Mouse (Mus musculus) MEL (cell line): ENCODE measurements around the gene Pllp. TPM values are rescaled to one million over a fixed set of nuclear protein-coding genes. Genes with fewer than 3 reads are reported as not detected.
A peak's percentile ranks its signal among the peaks of the same experiment; 100 is the strongest.

Experiments
- DNase-seq: peaks from one replicate; pipeline ENCODE4 v3.0.0; 2011; ENCODE audit warnings: low read depth, low spot score
- H3K27ac ChIP-seq: 2 replicates; pipeline ENCODE4 v1.5.1; 2012; ENCODE audit warnings: low read depth, mild to moderate bottlenecking, control low read depth, low read length, moderate library complexity; ENCODE audit not compliant: control insufficient read depth
- H3K27me3 ChIP-seq, 2 experiments: fragments of 150-350 bp in 1 of 2; sonication (generic) in 1 of 2; 2 replicates each; pipeline ENCODE4 v1.6.1; 2012; ENCODE audit warnings: low read length in 2 of 2, mild to moderate bottlenecking in 2 of 2, improper control_type of control experiment in 1 of 2, moderate library complexity in 1 of 2; ENCODE audit not compliant: insufficient read depth in 2 of 2, control insufficient read depth in 1 of 2
- H3K36me3 ChIP-seq, 2 experiments: 2 replicates each; pipeline ENCODE4 v1.6.1; 2012 to 2014; ENCODE audit warnings: low read length in 2 of 2, improper control_type of control experiment in 1 of 2, inconsistent platforms in 1 of 2, mild to moderate bottlenecking in 1 of 2; ENCODE audit not compliant: insufficient read depth in 2 of 2, control insufficient read depth in 1 of 2
- H3K4me1 ChIP-seq, 2 experiments: fragments of 150-350 bp in 1 of 2; sonication (generic) in 1 of 2; 2 replicates each; pipeline ENCODE4 v1.6.1; 2012; ENCODE audit warnings: low read length in 2 of 2, improper control_type of control experiment in 1 of 2, mild to moderate bottlenecking in 1 of 2; ENCODE audit not compliant: insufficient read depth in 2 of 2, control insufficient read depth in 1 of 2
- H3K4me3 ChIP-seq, 2 experiments: fragments of 150-350 bp in 1 of 2; sonication (generic) in 1 of 2; 2 replicates each; pipeline ENCODE4 v1.5.1; 2012; ENCODE audit warnings: low read depth in 2 of 2, low read length in 2 of 2, mild to moderate bottlenecking in 2 of 2, moderate library complexity in 2 of 2, control low read depth in 1 of 2, improper control_type of control experiment in 1 of 2; ENCODE audit not compliant: control insufficient read depth in 1 of 2, insufficient read depth in 1 of 2
- H3K79me2 ChIP-seq: 2 replicates; pipeline ENCODE4 v1.6.1; 2012; ENCODE audit warnings: mild to moderate bottlenecking, low read length, moderate library complexity; ENCODE audit not compliant: control insufficient read depth, poor library complexity, insufficient read depth
- H3K9ac ChIP-seq: 2 replicates; pipeline ENCODE4 v1.6.1; 2012; ENCODE audit warnings: low read depth, mild to moderate bottlenecking, control low read depth, low read length, moderate library complexity; ENCODE audit not compliant: control insufficient read depth, poor library complexity, severe bottlenecking
- H3K9me3 ChIP-seq: fragments of 150-350 bp; sonication (generic); replicated peaks from 2 replicates; pipeline ENCODE4 v1.6.1; 2012; ENCODE audit warnings: mild to moderate bottlenecking, low read length, improper control_type of control experiment, moderate library complexity; ENCODE audit not compliant: insufficient read depth
- BHLHE40 ChIP-seq: IDR thresholded peaks from 2 replicates; pipeline ENCODE4 v1.6.1; 2012; ENCODE audit warnings: low read depth, mild to moderate bottlenecking, inconsistent platforms, low read length, improper control_type of control experiment, borderline replicate concordance
- CHD1 ChIP-seq: IDR thresholded peaks from 2 replicates; pipeline ENCODE4 v1.6.1; 2012; ENCODE audit warnings: low read depth, mild to moderate bottlenecking, inconsistent platforms, low read length, improper control_type of control experiment
- CHD2 ChIP-seq: IDR thresholded peaks from 2 replicates; pipeline ENCODE4 v1.6.1; 2011; ENCODE audit warnings: low read length, improper control_type of control experiment
- CTCF ChIP-seq, 3 experiments: IDR thresholded peaks in 2 of 3; conservative IDR thresholded peaks in 1 of 3; 2 replicates each; pipeline ENCODE4 v1.5.1; 2011 to 2012; ENCODE audit warnings: low read length in 3 of 3, low read depth in 2 of 3, mild to moderate bottlenecking in 2 of 3, improper control_type of control experiment in 1 of 3, inconsistent platforms in 1 of 3, mixed read lengths in 1 of 3, moderate library complexity in 1 of 3; ENCODE audit not compliant: control insufficient read depth in 1 of 3, insufficient read depth in 1 of 3, poor library complexity in 1 of 3, severe bottlenecking in 1 of 3
- E2F4 ChIP-seq: IDR thresholded peaks from 2 replicates; pipeline ENCODE4 v1.6.1; 2011; ENCODE audit warnings: low read depth, low read length, improper control_type of control experiment, borderline replicate concordance
- ELF1 ChIP-seq: IDR thresholded peaks from 2 replicates; pipeline ENCODE4 v1.6.1; 2014; ENCODE audit warnings: low read depth, mild to moderate bottlenecking, inconsistent platforms, low read length, improper control_type of control experiment, moderate library complexity
- EP300 ChIP-seq, 2 experiments: IDR thresholded peaks; 2 replicates each; pipeline ENCODE4 v1.6.1; 2011; ENCODE audit warnings: improper control_type of control experiment in 2 of 2, low read length in 2 of 2, low read depth in 1 of 2, mild to moderate bottlenecking in 1 of 2
- ETS1 ChIP-seq: IDR thresholded peaks from 2 replicates; pipeline ENCODE4 v1.6.1; 2012; ENCODE audit warnings: low read depth, mild to moderate bottlenecking, inconsistent platforms, low read length, improper control_type of control experiment, moderate library complexity
- GABPA ChIP-seq: IDR thresholded peaks from 2 replicates; pipeline ENCODE4 v1.6.1; 2012; ENCODE audit warnings: low read depth, mild to moderate bottlenecking, inconsistent platforms, low read length, improper control_type of control experiment, moderate library complexity
- GATA1 ChIP-seq: IDR thresholded peaks from 2 replicates; pipeline ENCODE4 v1.6.1; 2011; ENCODE audit warnings: low read depth, low read length, improper control_type of control experiment
- HCFC1 ChIP-seq: IDR thresholded peaks from 2 replicates; pipeline ENCODE4 v1.6.1; 2012; ENCODE audit warnings: low read depth, mild to moderate bottlenecking, inconsistent platforms, low read length, improper control_type of control experiment, moderate library complexity
- JUND ChIP-seq: IDR thresholded peaks from 2 replicates; pipeline ENCODE4 v1.6.1; 2011; ENCODE audit warnings: low read depth, mild to moderate bottlenecking, improper control_type of control experiment, low read length
- KAT2A ChIP-seq: conservative IDR thresholded peaks from 2 replicates; pipeline ENCODE4 v1.6.1; 2012; ENCODE audit warnings: low read depth, low read length, improper control_type of control experiment, inconsistent platforms
- MAFK ChIP-seq: IDR thresholded peaks from 2 replicates; pipeline ENCODE4 v1.6.1; 2011; ENCODE audit warnings: low read depth, mild to moderate bottlenecking, low read length, improper control_type of control experiment, borderline replicate concordance
- MEF2A ChIP-seq: IDR thresholded peaks from 2 replicates; pipeline ENCODE4 v1.6.1; 2014; ENCODE audit warnings: low read depth, mild to moderate bottlenecking, inconsistent platforms, low read length, improper control_type of control experiment; ENCODE audit not compliant: poor library complexity, insufficient replicate concordance, severe bottlenecking; ENCODE audit errors: extremely low read depth
- MXI1 ChIP-seq: IDR thresholded peaks from 2 replicates; pipeline ENCODE4 v1.6.1; 2011; ENCODE audit warnings: mild to moderate bottlenecking, low read depth, low read length, improper control_type of control experiment
- MYB ChIP-seq: IDR thresholded peaks from 2 replicates; pipeline ENCODE4 v1.6.1; 2011; ENCODE audit warnings: mild to moderate bottlenecking, low read depth, low read length, improper control_type of control experiment
- MYC ChIP-seq: IDR thresholded peaks from 2 replicates; pipeline ENCODE4 v1.6.1; 2011; ENCODE audit warnings: low read depth, mild to moderate bottlenecking, low read length, improper control_type of control experiment, moderate library complexity
- NELFE ChIP-seq: IDR thresholded peaks from 2 replicates; pipeline ENCODE4 v1.6.1; 2011; ENCODE audit warnings: low read depth, low read length, improper control_type of control experiment
- NRF1 ChIP-seq: IDR thresholded peaks from 2 replicates; pipeline ENCODE4 v1.6.1; 2014; ENCODE audit warnings: low read depth, mild to moderate bottlenecking, inconsistent platforms, low read length, improper control_type of control experiment, moderate library complexity; ENCODE audit not compliant: poor library complexity, insufficient read depth, severe bottlenecking
- POLR2A ChIP-seq, 2 experiments: IDR thresholded peaks; 2 replicates each; pipeline ENCODE4 v1.6.1; 2011 to 2012; ENCODE audit warnings: low read length in 2 of 2, mild to moderate bottlenecking in 2 of 2, control low read depth in 1 of 2, improper control_type of control experiment in 1 of 2, low read depth in 1 of 2, moderate library complexity in 1 of 2; ENCODE audit not compliant: control insufficient read depth in 1 of 2, insufficient read depth in 1 of 2, poor library complexity in 1 of 2
- POLR2AphosphoS2 ChIP-seq: IDR thresholded peaks from 2 replicates; pipeline ENCODE4 v1.6.1; 2011; ENCODE audit warnings: low read length, improper control_type of control experiment
- POLR2AphosphoS5 ChIP-seq: IDR thresholded peaks from 2 replicates; pipeline ENCODE4 v1.6.1; 2012; ENCODE audit warnings: low read depth, borderline replicate concordance, mild to moderate bottlenecking, inconsistent platforms, low read length, moderate library complexity, mixed read lengths
- RAD21 ChIP-seq: IDR thresholded peaks from 2 replicates; pipeline ENCODE4 v1.6.1; 2011; ENCODE audit warnings: mild to moderate bottlenecking, low read depth, low read length, improper control_type of control experiment
- RCOR1 ChIP-seq: IDR thresholded peaks from 2 replicates; pipeline ENCODE4 v1.6.1; 2012; ENCODE audit warnings: low read depth, mild to moderate bottlenecking, inconsistent platforms, low read length, improper control_type of control experiment
- SIN3A ChIP-seq: IDR thresholded peaks from 2 replicates; pipeline ENCODE4 v1.6.1; 2012; ENCODE audit warnings: low read length, improper control_type of control experiment, inconsistent platforms
- SMC3 ChIP-seq: IDR thresholded peaks from 2 replicates; pipeline ENCODE4 v1.6.1; 2011; ENCODE audit warnings: low read depth, low read length, improper control_type of control experiment
- TAL1 ChIP-seq: IDR thresholded peaks from 2 replicates; pipeline ENCODE4 v1.6.1; 2012; ENCODE audit warnings: mild to moderate bottlenecking, inconsistent platforms, low read length, moderate library complexity, mixed read lengths
- TBP ChIP-seq: IDR thresholded peaks from 2 replicates; pipeline ENCODE4 v1.8.0; 2011; ENCODE audit warnings: low read depth, low read length, improper control_type of control experiment
- TCF12 ChIP-seq: IDR thresholded peaks from 2 replicates; pipeline ENCODE4 v1.6.1; 2014; ENCODE audit warnings: low read depth, mild to moderate bottlenecking, inconsistent platforms, low read length, improper control_type of control experiment, moderate library complexity
- UBTF ChIP-seq: IDR thresholded peaks from 2 replicates; pipeline ENCODE4 v1.6.1; 2012; ENCODE audit warnings: low read depth, mild to moderate bottlenecking, inconsistent platforms, low read length, improper control_type of control experiment, moderate library complexity, borderline replicate concordance; ENCODE audit not compliant: insufficient read depth
- USF1 ChIP-seq: IDR thresholded peaks from 2 replicates; pipeline ENCODE4 v1.6.1; 2014; ENCODE audit warnings: low read depth, mild to moderate bottlenecking, inconsistent platforms, low read length, improper control_type of control experiment, moderate library complexity
- USF2 ChIP-seq, 2 experiments: IDR thresholded peaks; 2 replicates each; pipeline ENCODE4 v1.6.1; 2011 to 2012; ENCODE audit warnings: improper control_type of control experiment in 2 of 2, low read length in 2 of 2, borderline replicate concordance in 1 of 2, inconsistent platforms in 1 of 2, low read depth in 1 of 2, mild to moderate bottlenecking in 1 of 2; ENCODE audit not compliant: insufficient read depth in 1 of 2
- ZC3H11A ChIP-seq: IDR thresholded peaks from 2 replicates; pipeline ENCODE4 v1.6.1; 2012; ENCODE audit warnings: low read depth, mild to moderate bottlenecking, inconsistent platforms, low read length, improper control_type of control experiment
- ZKSCAN1 ChIP-seq: IDR thresholded peaks from 2 replicates; pipeline ENCODE4 v1.6.1; 2012; ENCODE audit warnings: low read depth, mild to moderate bottlenecking, inconsistent platforms, low read length, improper control_type of control experiment, moderate library complexity
- ZMIZ1 ChIP-seq: IDR thresholded peaks from 2 replicates; pipeline ENCODE4 v1.6.1; 2012; ENCODE audit warnings: low read depth, mild to moderate bottlenecking, inconsistent platforms, low read length, improper control_type of control experiment, moderate library complexity
- ZNF384 ChIP-seq: IDR thresholded peaks from 2 replicates; pipeline ENCODE4 v1.6.1; 2012; ENCODE audit warnings: low read depth, mild to moderate bottlenecking, inconsistent platforms, low read length, improper control_type of control experiment
- polyA plus RNA-seq, 2 experiments: library from polyadenylated mRNA; stranded (reverse) in 1 of 2; unstranded in 1 of 2; fragments of >175 nt in 1 of 2; fragments of >200 nt in 1 of 2; gene quantifications; 2 replicates each; pipeline versions ENCODE4 v1.2.1 to v1.2.4; 2012; ENCODE audit warnings: low replicate concordance in 2 of 2, low read depth in 1 of 2; ENCODE audit not compliant: insufficient read length in 2 of 2, insufficient read depth in 1 of 2, missing spikeins in 1 of 2
- total RNA-seq: library from RNA; depleted of rRNA; stranded (reverse); fragments of 300-350 nt; gene quantifications from 2 replicates; pipeline ENCODE4 v1.2.3, GENCODE M21; 2012

The Pllp gene
- total and polyA plus RNA-seq, 3 experiments, result 0.06 TPM; not detected in 2

DNA sequence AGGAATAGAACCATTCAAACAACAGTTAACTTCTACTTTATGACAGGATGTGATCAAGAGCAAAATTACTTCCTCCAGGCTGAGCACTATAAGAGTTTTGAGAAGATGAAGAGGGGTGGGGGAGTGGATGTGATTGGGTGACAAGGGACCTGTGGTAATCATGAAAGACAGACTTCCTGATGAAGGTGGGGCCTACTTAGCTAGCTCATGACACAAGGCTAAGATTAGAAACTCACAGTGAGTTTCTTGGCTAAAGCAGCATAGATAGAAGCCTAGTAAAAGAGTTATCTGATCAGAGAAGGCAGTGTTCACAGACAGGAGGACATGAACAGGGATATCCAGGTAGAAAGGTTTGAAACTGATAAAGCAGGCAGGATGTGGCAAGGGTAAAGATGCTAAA lies 61.9 kb downstream of the Pllp start:
- no peak overlapping the region for H3K9ac ChIP-seq
- peaks cover 16 to 42% of the 10 kb centered on the region in 2 experiments for H3K36me3 ChIP-seq
- H3K27ac ChIP-seq, result peak overlapping the region; percentile 100
- no peak overlapping the region; a peak in 1 of 4 replicates for H3K4me3 ChIP-seq
- H3K9me3 ChIP-seq, result no peaks in the 10 kb centered on the region
- peak; percentile 97 for DNase-seq
- H3K27me3 ChIP-seq, result no peaks in the 10 kb centered on the region
- H3K4me1 ChIP-seq, result peaks cover 15 to 21% of the 10 kb centered on the region in 2 experiments
- H3K79me2 ChIP-seq, result no peaks in the 10 kb centered on the region
- TF ChIP-seq ZC3H11A (0 out of 2 replicates have a peak, but pooled peaks have one; percentile 7), CTCF (IDR thresholded peaks at IDR 0.05 in 2 of 3, conservative IDR thresholded peaks at IDR 0.05 in 1 of 3; ENCODE audit: control insufficient read depth in 1 of 3, insufficient read depth in 1 of 3, low read depth in 2 of 3, low read length in 3 of 3, poor library complexity in 1 of 3, severe bottlenecking in 1 of 3) (no peak), RAD21 (no peak), GATA1 (peak; percentile 100), EP300 (IDR thresholded peaks at IDR 0.05; ENCODE audit: low read depth in 1 of 2, low read length in 2 of 2) (peak; percentile 98 to 99), JUND (peak; percentile 68; the same call in 1 of the 2 replicates), TCF12 (peak; percentile 97), MXI1 (no peak; the same call in 1 of the 2 replicates), MAFK (peak; percentile 86), CHD2 (peak; percentile 61; the same call in 1 of the 2 replicates), POLR2AphosphoS2 (peak; percentile 68; the same call in 1 of the 2 replicates), MYC (peak; percentile 81; the same call in 1 of the 2 replicates), KAT2A (no peak), POLR2AphosphoS5 (no peak), POLR2A (IDR thresholded peaks at IDR 0.05; ENCODE audit: control insufficient read depth in 1 of 2, insufficient read depth in 1 of 2, low read depth in 1 of 2, low read length in 2 of 2, poor library complexity in 1 of 2) (peak in 1 of 2 experiments; percentile 40; a peak in 1 of 4 replicates), RCOR1 (peak; percentile 94), GABPA (no peak), HCFC1 (peak; percentile 71), TAL1 (peak; percentile 71), TBP (peak; percentile 73), ZMIZ1 (0 out of 2 replicates have a peak, but pooled peaks have one; percentile 71), E2F4 (no peak), SMC3 (no peak), CHD1 (peak; percentile 31; the same call in 1 of the 2 replicates), ZKSCAN1 (no peak), USF1 (no peak), ETS1 (peak; percentile 94), UBTF (no peak), SIN3A (peak; percentile 92), NELFE (peak; percentile 52), MEF2A (peak; percentile 94), ZNF384 (0 out of 2 replicates have a peak, but pooled peaks have one; percentile 28), MYB (peak; percentile 85; the same call in 1 of the 2 replicates), USF2 (IDR thresholded peaks at IDR 0.05; ENCODE audit: borderline replicate concordance in 1 of 2, insufficient read depth in 1 of 2, low read depth in 1 of 2, low read length in 2 of 2) (no peak), ELF1 (peak; percentile 77), NRF1 (no peak), BHLHE40 (peak; percentile 73)
